Mouse (Mus musculus): ENCODE data around the gene Med10. TPM values are rescaled to one million over a fixed set of nuclear protein-coding genes. Genes with fewer than 3 reads are reported as not detected.

Gene Med10
- 50.3 TPM for polyA plus RNA-seq (2014; fragmentation: Illumina TruSeq; extraction: RNeasy Lipid Tissue Mini Kit (QIAGEN cat#74804); ENCODE audit: low read depth, low replicate concordance)

DNA sequence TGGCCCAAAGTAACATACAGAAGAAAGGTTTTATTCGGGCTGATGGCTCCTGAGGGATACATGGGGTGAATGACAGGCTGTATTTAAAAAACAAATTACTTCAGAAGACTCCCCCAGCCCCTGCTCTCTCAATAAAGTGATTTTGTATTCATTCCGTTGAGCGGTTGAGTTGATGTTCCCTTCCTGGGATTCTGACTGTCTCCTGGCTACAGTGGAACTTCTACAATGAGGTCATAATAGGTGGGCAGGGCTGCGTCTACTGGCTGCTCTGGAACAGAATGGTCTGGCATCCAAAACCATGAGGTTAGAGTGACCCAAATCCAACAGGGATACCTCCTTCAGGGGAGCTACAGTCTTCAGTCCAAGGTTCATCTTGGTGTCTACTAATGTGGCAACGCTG is at the start of gene Med10:
TSS of gene Med10 (plus strand) at position 301 of the 400 bp plus-strand sequence.

Other genes starting within 250 kb of the Med10 start
- gene Srd5a1, start 191.0 kb upstream of the Med10 start, polyA plus RNA-seq (2014; fragmentation: Illumina TruSeq; extraction: RNeasy Lipid Tissue Mini Kit (QIAGEN cat#74804); ENCODE audit: low read depth, low replicate concordance), result 23.5 TPM
- gene Ube2ql1, start 62.5 kb upstream of the Med10 start, polyA plus RNA-seq (2014; fragmentation: Illumina TruSeq; extraction: RNeasy Lipid Tissue Mini Kit (QIAGEN cat#74804); ENCODE audit: low read depth, low replicate concordance), result 0.50 TPM